Mouse (Mus musculus): Measurements from ENCODE around the gene Slc45a1.

The Slc45a1 gene

GRCm38 (mm10) chr4:150651390-150652277, at the start of gene Slc45a1:
Gene Slc45a1 (minus strand): TSS chr4:150652174.
- no peak for DNase-seq (ENCODE audit: low spot score)

GRCm38 (mm10) chr4:150700849-150701248, 48.9 kb upstream of the Slc45a1 start:
- no peak for DNase-seq (ENCODE audit: low spot score)

- no peak for DNase-seq (ENCODE audit: low spot score)
These were observed 42.6 kb upstream of the Slc45a1 start for GRCm38 (mm10) chr4:150694434-150695108.

GRCm38 (mm10) chr4:150692861-150693403, 41.0 kb upstream of the Slc45a1 start:
- DNase-seq (ENCODE audit: low spot score), result no peak

GRCm38 (mm10) chr4:150690759-150691158, 38.8 kb upstream of the Slc45a1 start:
- DNase-seq (ENCODE audit: low spot score), result no peak

GRCm38 (mm10) chr4:150689553-150689952, 37.6 kb upstream of the Slc45a1 start:
- DNase-seq (ENCODE audit: low spot score), result no peak

- no peak for DNase-seq (ENCODE audit: low spot score)
These were observed 35.3 kb upstream of the Slc45a1 start for GRCm38 (mm10) chr4:150687126-150687753.

- DNase-seq (ENCODE audit: low spot score), result no peak
These were observed 34.6 kb upstream of the Slc45a1 start for GRCm38 (mm10) chr4:150686538-150686937.

- no peak for DNase-seq (ENCODE audit: low spot score)
These were observed 34.0 kb upstream of the Slc45a1 start for GRCm38 (mm10) chr4:150685778-150686493.

GRCm38 (mm10) chr4:150685043-150685777, 33.2 kb upstream of the Slc45a1 start:
- DNase-seq (ENCODE audit: low spot score), result no peak

- DNase-seq (ENCODE audit: low spot score), result no peak
These were observed 28.4 kb upstream of the Slc45a1 start for GRCm38 (mm10) chr4:150680373-150680772.

GRCm38 (mm10) chr4:150678789-150679188, 26.8 kb upstream of the Slc45a1 start:
- peak; percentile 74 for DNase-seq (ENCODE audit: low spot score)

GRCm38 (mm10) chr4:150677846-150678224, 25.9 kb upstream of the Slc45a1 start:
- no peak for DNase-seq (ENCODE audit: low spot score)

GRCm38 (mm10) chr4:150677126-150677845, 25.3 kb upstream of the Slc45a1 start:
- DNase-seq (ENCODE audit: low spot score), result no peak

GRCm38 (mm10) chr4:150676029-150676428, 24.1 kb upstream of the Slc45a1 start:
- no peak for DNase-seq (ENCODE audit: low spot score)

- DNase-seq (ENCODE audit: low spot score), result no peak
These were observed 23.3 kb upstream of the Slc45a1 start for GRCm38 (mm10) chr4:150675274-150675673.

GRCm38 (mm10) chr4:150665806-150666205, 13.8 kb upstream of the Slc45a1 start:
- no peak for DNase-seq (ENCODE audit: low spot score)

- DNase-seq (ENCODE audit: low spot score), result no peak
These were observed 12.8 kb upstream of the Slc45a1 start for GRCm38 (mm10) chr4:150664726-150665125.

- peak; percentile 48 for DNase-seq (ENCODE audit: low spot score)
These were observed 11.2 kb upstream of the Slc45a1 start for GRCm38 (mm10) chr4:150663192-150663591.

GRCm38 (mm10) chr4:150661886-150662285, 9.9 kb upstream of the Slc45a1 start:
- no peak for DNase-seq (ENCODE audit: low spot score)

Data from testis, postnatal 14 days (tissue).